Mouse (Mus musculus) midbrain, embryonic 13.5 days (tissue): ENCODE results near the gene Tsku. TPM values are rescaled to one million over a fixed set of nuclear protein-coding genes. Genes with fewer than 3 reads are reported as not detected.

Source experiments
- polyA plus RNA-seq: library from polyadenylated mRNA; unstranded; fragments of >200 nt; fragmentation: Nextera tagmentation; extraction: Ambion mirVana; gene quantifications from 2 replicates; pipeline ENCODE4 v1.2.1, GENCODE M21; 2015

The Tsku gene
- polyA plus RNA-seq, 1 experiment from 2014 or later: 6.7 TPM

Other genes starting within 250 kb of the Tsku start
- 17.8 and 19.0 TPM in 2 replicates for gene Myo7a, start 241.8 kb downstream of the Tsku start, polyA plus RNA-seq
- gene Omp, start 215.8 kb downstream of the Tsku start, polyA plus RNA-seq: 0.21 and 0.28 TPM in 2 replicates
- 10.1 and 10.8 TPM in 2 replicates for gene Capn5, start 183.1 kb downstream of the Tsku start, polyA plus RNA-seq
- 0.07 and 0.10 TPM in 2 replicates for gene B3gnt6, start 161.8 kb downstream of the Tsku start, polyA plus RNA-seq
- gene Acer3, start 40.1 kb downstream of the Tsku start, polyA plus RNA-seq: 13.6 and 14.9 TPM in 2 replicates
- gene Gucy2d, start 79.1 kb upstream of the Tsku start, polyA plus RNA-seq: not detected in 2 replicates
- gene Lrrc32, start 128.0 kb upstream of the Tsku start, polyA plus RNA-seq: 2.7 and 3.8 TPM in 2 replicates